Mouse (Mus musculus): Measurements from ENCODE around the gene Rhox4a. TPM values are rescaled to one million over a fixed set of nuclear protein-coding genes. Genes with fewer than 3 reads are reported as not detected.
"Not testable (repeated sequence)": the region's sequence is repeated elsewhere in the genome, so short reads cannot be mapped to it uniquely, and the experiment has no call there.

Gene Rhox4a
- not detected in 2 replicates for polyA plus RNA-seq (2016; fragmentation: Nextera tagmentation; extraction: Ambion mirVana)

DNA sequence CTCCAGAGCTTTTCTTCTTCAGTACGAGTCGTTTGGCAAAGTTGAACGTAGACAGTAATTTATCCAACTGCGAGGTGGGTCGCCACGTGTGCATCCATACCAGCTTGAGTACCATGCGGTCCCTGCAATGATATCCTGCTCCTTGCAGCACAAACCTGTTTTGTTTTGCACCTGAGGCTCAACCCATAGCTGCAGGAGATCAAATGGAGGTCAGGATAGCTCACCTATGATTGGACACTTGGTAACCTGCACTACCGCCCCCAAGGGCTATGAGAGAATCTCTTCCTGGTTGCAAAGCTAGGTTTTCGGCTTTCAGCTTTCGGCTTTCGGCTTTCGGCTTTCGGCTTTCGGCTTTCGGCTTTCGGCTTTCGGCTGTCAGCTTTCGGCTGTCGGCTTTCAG is at the start of gene Rhox4a:
Rhox4a (plus strand) TSS at position 301 of the 400 bp plus-strand sequence.
- H3K9me3 ChIP-seq (replicated peaks); H3K4me3 ChIP-seq; ATAC-seq (ENCODE audit: insufficient number of reproducible peaks, low FRiP score); H3K27ac ChIP-seq (ENCODE audit: poor library complexity, severe bottlenecking); H3K27me3 ChIP-seq (replicated peaks); H3K4me1 ChIP-seq (replicated peaks); H3K4me2 ChIP-seq; H3K36me3 ChIP-seq; H3K9ac ChIP-seq: not testable (repeated sequence)
- WGBS: 91% methylated on average over 11 of the region's 19 CpGs

DNA sequence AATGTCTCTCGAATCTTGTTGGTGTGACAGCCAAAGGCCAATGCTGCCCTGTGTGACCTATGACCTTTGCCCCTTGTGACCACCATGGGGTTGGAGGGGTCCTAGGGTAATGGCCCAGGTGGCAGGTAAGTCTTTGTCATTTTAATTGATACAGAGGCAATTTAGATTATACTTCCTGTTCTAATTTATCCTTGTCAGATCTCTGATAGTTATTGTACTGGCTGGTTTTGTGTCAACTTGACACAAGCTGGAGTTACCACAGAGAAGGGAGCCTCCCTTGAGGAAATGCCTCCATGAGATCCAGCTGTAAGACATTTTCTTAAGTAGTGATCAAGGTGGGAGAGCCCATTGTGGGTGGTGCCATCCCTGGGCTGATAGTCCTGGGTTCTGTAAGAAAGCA is 43.0 kb upstream of the Rhox4a start, which contains the start of gene Rhox1:
Rhox1 (minus strand) TSS at position 101 of the 400 bp plus-strand sequence.
- H3K36me3 ChIP-seq; H3K4me1 ChIP-seq (replicated peaks); H3K9ac ChIP-seq; ATAC-seq (ENCODE audit: insufficient number of reproducible peaks, low FRiP score); H3K9me3 ChIP-seq (replicated peaks); H3K27me3 ChIP-seq (replicated peaks); H3K27ac ChIP-seq (ENCODE audit: poor library complexity, severe bottlenecking); H3K4me2 ChIP-seq; H3K4me3 ChIP-seq: not testable (repeated sequence)
- 70% methylated on average over 1 of the region's 1 CpGs for WGBS

DNA sequence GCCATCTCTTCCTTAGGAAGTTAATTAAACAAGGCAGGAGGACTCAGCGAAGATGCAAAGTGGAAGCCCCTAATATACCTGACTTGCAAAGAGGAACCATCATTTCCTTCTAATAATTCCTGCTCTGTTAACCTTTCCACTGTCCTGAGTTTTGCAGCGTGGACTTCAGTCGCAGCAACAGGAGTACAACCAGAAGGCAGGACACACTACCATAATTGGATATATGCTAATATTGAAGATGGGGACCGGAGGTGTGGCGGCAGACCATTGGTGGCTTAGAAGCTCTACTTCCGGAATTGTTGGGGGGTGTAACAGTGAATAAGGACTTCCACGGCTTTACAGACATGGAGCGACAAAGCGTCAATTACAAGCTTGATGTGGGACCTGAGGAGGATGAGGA is 20.5 kb upstream of the Rhox4a start, which contains the start of gene Rhox2a:
Rhox2a (plus strand) TSS at position 301 of the 400 bp plus-strand sequence.
- H3K27me3 ChIP-seq (replicated peaks); H3K27ac ChIP-seq (ENCODE audit: poor library complexity, severe bottlenecking); ATAC-seq (ENCODE audit: insufficient number of reproducible peaks, low FRiP score); H3K9me3 ChIP-seq (replicated peaks); H3K4me3 ChIP-seq; H3K36me3 ChIP-seq; H3K4me1 ChIP-seq (replicated peaks); H3K4me2 ChIP-seq; H3K9ac ChIP-seq: not testable (repeated sequence)
- 100% methylated on average over 2 of the region's 9 CpGs for WGBS

DNA sequence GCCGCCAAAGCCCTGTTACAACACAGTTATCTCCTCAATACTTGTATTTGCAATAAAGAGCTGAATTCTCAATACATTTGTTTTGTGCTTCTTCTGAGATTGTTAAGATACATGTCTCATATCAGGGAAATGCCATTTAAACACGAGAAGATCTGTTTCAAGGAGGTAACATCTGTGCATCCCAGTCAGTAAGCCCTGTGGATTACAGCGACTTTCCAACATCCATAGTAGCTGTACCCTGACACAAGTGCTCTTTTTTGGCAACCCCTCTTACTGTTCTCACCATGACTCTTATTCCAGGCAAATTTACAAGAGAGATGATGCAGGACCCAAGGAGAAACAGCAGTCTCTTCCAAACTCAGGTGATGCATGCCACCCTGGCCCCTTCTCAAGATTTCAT is 15.5 kb upstream of the Rhox4a start, which contains the start of gene Rhox3a:
Rhox3a (plus strand) TSS at position 301 of the 400 bp plus-strand sequence.
- not testable (repeated sequence) for H3K4me2 ChIP-seq; H3K27me3 ChIP-seq (replicated peaks); H3K36me3 ChIP-seq; H3K4me1 ChIP-seq (replicated peaks); H3K27ac ChIP-seq (ENCODE audit: poor library complexity, severe bottlenecking); H3K9ac ChIP-seq; ATAC-seq (ENCODE audit: insufficient number of reproducible peaks, low FRiP score); H3K9me3 ChIP-seq (replicated peaks); H3K4me3 ChIP-seq
- 89% methylated on average over 1 of the region's 3 CpGs for WGBS

Other genes starting within 250 kb of the Rhox4a start
- 0.86 and 0.88 TPM in 2 replicates for gene Sowahd, start 216.5 kb upstream of the Rhox4a start, polyA plus RNA-seq (2016; fragmentation: Nextera tagmentation; extraction: Ambion mirVana)
- 434 and 437 TPM in 2 replicates for gene Rpl39, start 179.9 kb upstream of the Rhox4a start, polyA plus RNA-seq (2016; fragmentation: Nextera tagmentation; extraction: Ambion mirVana)
- gene Upf3b, start 155.0 kb upstream of the Rhox4a start, polyA plus RNA-seq (2016; fragmentation: Nextera tagmentation; extraction: Ambion mirVana): 13.7 and 14.3 TPM in 2 replicates
- gene Nkap, start 138.5 kb upstream of the Rhox4a start, polyA plus RNA-seq (2016; fragmentation: Nextera tagmentation; extraction: Ambion mirVana): 14.9 and 16.1 TPM in 2 replicates
- gene Akap14, start 96.5 kb upstream of the Rhox4a start, polyA plus RNA-seq (2016; fragmentation: Nextera tagmentation; extraction: Ambion mirVana): not detected in 2 replicates
- 551 and 581 TPM in 2 replicates for gene Ndufa1, start 74.2 kb upstream of the Rhox4a start, polyA plus RNA-seq (2016; fragmentation: Nextera tagmentation; extraction: Ambion mirVana)
- 7.5 and 7.7 TPM in 2 replicates for gene Rnf113a1, start 74.1 kb upstream of the Rhox4a start, polyA plus RNA-seq (2016; fragmentation: Nextera tagmentation; extraction: Ambion mirVana)
- not detected in 2 replicates for gene Gm9, start 54.3 kb upstream of the Rhox4a start, polyA plus RNA-seq (2016; fragmentation: Nextera tagmentation; extraction: Ambion mirVana)
- not detected in 2 replicates for gene Rhox1, start 43.1 kb upstream of the Rhox4a start, polyA plus RNA-seq (2016; fragmentation: Nextera tagmentation; extraction: Ambion mirVana)
- gene Rhox2a, start 20.4 kb upstream of the Rhox4a start, polyA plus RNA-seq (2016; fragmentation: Nextera tagmentation; extraction: Ambion mirVana): not detected in 2 replicates
- gene Rhox3a, start 15.4 kb upstream of the Rhox4a start, polyA plus RNA-seq (2016; fragmentation: Nextera tagmentation; extraction: Ambion mirVana): not detected in 2 replicates
- not detected in 2 replicates for gene Rhox3a2, start 114.7 kb downstream of the Rhox4a start, polyA plus RNA-seq (2016; fragmentation: Nextera tagmentation; extraction: Ambion mirVana)
- gene Rhox4a2, start 125.5 kb downstream of the Rhox4a start, polyA plus RNA-seq (2016; fragmentation: Nextera tagmentation; extraction: Ambion mirVana): 0.38 TPM in 1 of 2 replicates, not detected in the other
- gene Rhox2b, start 146.7 kb downstream of the Rhox4a start, polyA plus RNA-seq (2016; fragmentation: Nextera tagmentation; extraction: Ambion mirVana): not detected in 2 replicates
- gene Rhox4b, start 167.2 kb downstream of the Rhox4a start, polyA plus RNA-seq (2016; fragmentation: Nextera tagmentation; extraction: Ambion mirVana): not detected in 2 replicates
- gene Rhox2c, start 188.3 kb downstream of the Rhox4a start, polyA plus RNA-seq (2016; fragmentation: Nextera tagmentation; extraction: Ambion mirVana): not detected in 2 replicates
- gene Rhox3c, start 193.2 kb downstream of the Rhox4a start, polyA plus RNA-seq (2016; fragmentation: Nextera tagmentation; extraction: Ambion mirVana): not detected in 2 replicates
- not detected in 2 replicates for gene Rhox4c, start 215.0 kb downstream of the Rhox4a start, polyA plus RNA-seq (2016; fragmentation: Nextera tagmentation; extraction: Ambion mirVana)
- gene Rhox2d, start 228.1 kb downstream of the Rhox4a start, polyA plus RNA-seq (2016; fragmentation: Nextera tagmentation; extraction: Ambion mirVana): not detected in 2 replicates
- not detected in 2 replicates for gene Rhox4d, start 249.0 kb downstream of the Rhox4a start, polyA plus RNA-seq (2016; fragmentation: Nextera tagmentation; extraction: Ambion mirVana)